ENCODE assay signal across 19 mouse cellular contexts in genomic region chr16:21887601-21888000, GRCm38 (mm10).
"Had no signal": no experiment of that assay in that cellular context is flagged by ENCODE, and none has a peak within 500 bp of the region (broad histone marks: within the 10 kb centered on the region; RNA-seq: fewer than 3 reads in every experiment).

No protein-coding gene starts in this region.

- H3K9ac ChIP-seq: liver, embryonic 14.5 days; lung, embryonic 14.5 days; midbrain, embryonic 13.5 days; neural tube, embryonic 13.5 days; neural tube, embryonic 15.5 days had no signal

- H3K4me1 ChIP-seq: midbrain, embryonic 13.5 days; neural tube, embryonic 15.5 days had no signal

- H3K27me3 ChIP-seq: midbrain, embryonic 13.5 days; neural tube, embryonic 13.5 days; neural tube, embryonic 15.5 days had no signal

- ATAC-seq: midbrain, embryonic 13.5 days; midbrain, embryonic 16.5 days had no signal

- DNase-seq: lung, adult 18-20 months; lung, embryonic 14.5 days; lung, postnatal 10 days; lung, postnatal 4 days; retina, postnatal 1 day; right cerebral cortex, adult 18-20 months; right cerebral cortex, postnatal 25 days; right cerebral cortex, postnatal 4 days; spleen, adult 18-20 months; thymus, adult 18-20 months; thymus, postnatal 14 days; thymus, postnatal 36 days had no signal

- H3K27ac ChIP-seq: liver, embryonic 14.5 days; midbrain, embryonic 10.5 days; midbrain, embryonic 13.5 days; neural tube, embryonic 13.5 days; neural tube, embryonic 15.5 days had no signal

- H3K4me3 ChIP-seq: midbrain, embryonic 10.5 days; midbrain, embryonic 13.5 days; myocyte; neural tube, embryonic 13.5 days; neural tube, embryonic 15.5 days had no signal

- H3K4me2 ChIP-seq: lung, embryonic 14.5 days; midbrain, embryonic 13.5 days; neural tube, embryonic 13.5 days; neural tube, embryonic 15.5 days had no signal

- H3K9me3 ChIP-seq: midbrain, embryonic 10.5 days; midbrain, embryonic 13.5 days; neural tube, embryonic 13.5 days; neural tube, embryonic 15.5 days had no signal
